Mouse (Mus musculus): ENCODE measurements at regions not wholly inside any gene's neighbourhood (a gene's known extent, or its start where the extent isn't known, plus 50 kb on each side); places are given as distances from the start of the nearest gene placed in this dataset.

GRCm38 (mm10) chr15:5510056-5510455 lies 266.1 kb upstream of the Ptger4 start:
- no peak for ATAC-seq (ENCODE audit: low TSS enrichment)

GRCm38 (mm10) chr15:5511046-5511445 lies 267.1 kb upstream of the Ptger4 start:
- no peak for ATAC-seq (ENCODE audit: low TSS enrichment)

GRCm38 (mm10) chr15:5512546-5512945 lies 268.6 kb upstream of the Ptger4 start:
- ATAC-seq (ENCODE audit: low TSS enrichment) = no peak

- ATAC-seq (ENCODE audit: low TSS enrichment) = no peak
These were observed 269.2 kb upstream of the Ptger4 start for GRCm38 (mm10) chr15:5513146-5513545.

GRCm38 (mm10) chr15:5514217-5514616 lies 270.2 kb upstream of the Ptger4 start:
- no peak for ATAC-seq (ENCODE audit: low TSS enrichment)

GRCm38 (mm10) chr15:5517244-5517966 lies 273.4 kb upstream of the Ptger4 start:
- ATAC-seq (ENCODE audit: low TSS enrichment) = no peak

- ATAC-seq (ENCODE audit: low TSS enrichment) = no peak
These were observed 275.6 kb upstream of the Ptger4 start for GRCm38 (mm10) chr15:5519552-5519951.

GRCm38 (mm10) chr15:5519997-5520396 lies 276.0 kb upstream of the Ptger4 start:
- ATAC-seq (ENCODE audit: low TSS enrichment) = no peak

GRCm38 (mm10) chr15:5528619-5529018 lies 284.6 kb upstream of the Ptger4 start:
- ATAC-seq (ENCODE audit: low TSS enrichment) = no peak

GRCm38 (mm10) chr15:5533656-5534055 lies 289.7 kb upstream of the Ptger4 start:
- ATAC-seq (ENCODE audit: low TSS enrichment) = no peak

- ATAC-seq (ENCODE audit: low TSS enrichment) = no peak
These were observed 293.4 kb upstream of the Ptger4 start for GRCm38 (mm10) chr15:5537432-5537831.

GRCm38 (mm10) chr15:5539301-5539928 lies 295.4 kb upstream of the Ptger4 start:
- no peak for ATAC-seq (ENCODE audit: low TSS enrichment)

GRCm38 (mm10) chr15:5554526-5554925 lies 310.5 kb upstream of the Ptger4 start:
- ATAC-seq (ENCODE audit: low TSS enrichment) = no peak

- no peak for ATAC-seq (ENCODE audit: low TSS enrichment)
These were observed 310.9 kb upstream of the Ptger4 start for GRCm38 (mm10) chr15:5554926-5555325.

GRCm38 (mm10) chr15:5555381-5556066 lies 311.5 kb upstream of the Ptger4 start:
- peak; percentile 65; the same call in 1 of the 2 replicates for ATAC-seq (ENCODE audit: low TSS enrichment)

- no peak for ATAC-seq (ENCODE audit: low TSS enrichment)
These were observed 317.8 kb upstream of the Ptger4 start for GRCm38 (mm10) chr15:5561783-5562182.

GRCm38 (mm10) chr15:5574366-5574765 lies 330.4 kb upstream of the Ptger4 start:
- no peak for ATAC-seq (ENCODE audit: low TSS enrichment)

GRCm38 (mm10) chr15:5579559-5579958 lies 335.6 kb upstream of the Ptger4 start:
- ATAC-seq (ENCODE audit: low TSS enrichment) = no peak

- ATAC-seq (ENCODE audit: low TSS enrichment) = 0 out of 2 replicates have a peak, but pooled peaks have one; percentile 38
These were observed 336.4 kb upstream of the Ptger4 start for GRCm38 (mm10) chr15:5580416-5580815.

GRCm38 (mm10) chr15:5584381-5584780 lies 340.4 kb upstream of the Ptger4 start:
- no peak for ATAC-seq (ENCODE audit: low TSS enrichment)

GRCm38 (mm10) chr15:5604732-5605266 lies 360.8 kb upstream of the Ptger4 start:
- ATAC-seq (ENCODE audit: low TSS enrichment) = no peak

- no peak for ATAC-seq (ENCODE audit: low TSS enrichment)
These were observed 363.5 kb upstream of the Ptger4 start for GRCm38 (mm10) chr15:5607533-5607932.

GRCm38 (mm10) chr15:5623021-5623420 lies 379.0 kb upstream of the Ptger4 start:
- no peak for ATAC-seq (ENCODE audit: low TSS enrichment)
